Mouse (Mus musculus): ENCODE data around the gene Actr1a.

Gene Actr1a

DNA sequence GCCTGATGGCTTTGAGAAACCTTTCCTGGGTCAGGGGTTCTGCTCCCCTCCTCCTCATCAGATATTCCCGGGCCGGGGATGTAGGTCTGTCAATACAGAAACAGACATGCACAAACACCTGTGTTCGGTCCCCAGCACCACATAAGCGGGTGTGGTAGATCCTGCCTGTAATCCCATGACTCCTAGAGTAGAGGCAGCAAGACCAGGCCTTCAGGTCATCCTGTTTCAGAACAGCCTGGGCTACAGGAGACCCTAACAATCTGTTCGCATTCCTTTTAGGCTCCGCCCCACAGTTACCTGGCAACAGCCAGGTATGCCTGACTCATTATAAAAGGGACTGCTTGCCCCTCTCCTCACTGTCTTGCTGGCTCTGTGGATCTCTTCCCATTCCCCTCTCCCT, 46.0 kb downstream of the Actr1a start:
- peak in 1 of 2 experiments; percentile 37 for DNase-seq

DNA sequence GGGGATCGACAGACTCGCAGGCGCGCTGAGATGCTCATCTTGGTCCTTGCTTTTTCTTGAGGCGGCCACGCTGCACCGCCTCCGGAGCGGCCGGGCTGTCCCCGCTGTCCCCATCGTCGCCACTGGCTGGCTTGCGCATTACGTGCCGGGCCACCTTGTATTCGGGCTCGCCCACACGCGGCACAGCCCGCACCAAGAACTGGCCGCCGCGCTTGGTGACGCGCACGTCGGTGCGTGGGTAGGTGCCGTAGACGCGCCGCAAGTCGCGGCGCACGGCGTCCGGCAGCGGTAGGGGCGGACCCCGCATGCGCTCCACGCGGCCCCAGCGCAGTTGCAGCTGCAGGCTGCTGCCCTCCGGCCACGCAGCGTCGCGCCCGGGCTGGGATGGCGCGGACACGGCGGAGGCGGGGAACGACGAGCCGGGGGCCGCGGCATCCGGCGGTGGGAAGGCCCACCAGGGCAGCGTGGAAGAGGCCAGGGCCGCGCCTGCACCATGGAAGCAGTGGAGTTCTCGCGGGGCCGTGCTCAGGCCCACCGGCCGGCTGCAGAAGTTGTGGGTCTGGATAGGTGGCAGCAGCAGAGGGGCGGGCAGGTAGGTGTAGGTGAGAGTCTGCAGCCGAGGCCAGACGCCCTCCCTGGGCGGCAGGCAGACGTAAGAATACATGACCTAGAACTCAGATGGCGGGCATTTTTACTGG, 46.6 kb downstream of the Actr1a start:
- DNase-seq, result peak; percentile 66 to 74

DNA sequence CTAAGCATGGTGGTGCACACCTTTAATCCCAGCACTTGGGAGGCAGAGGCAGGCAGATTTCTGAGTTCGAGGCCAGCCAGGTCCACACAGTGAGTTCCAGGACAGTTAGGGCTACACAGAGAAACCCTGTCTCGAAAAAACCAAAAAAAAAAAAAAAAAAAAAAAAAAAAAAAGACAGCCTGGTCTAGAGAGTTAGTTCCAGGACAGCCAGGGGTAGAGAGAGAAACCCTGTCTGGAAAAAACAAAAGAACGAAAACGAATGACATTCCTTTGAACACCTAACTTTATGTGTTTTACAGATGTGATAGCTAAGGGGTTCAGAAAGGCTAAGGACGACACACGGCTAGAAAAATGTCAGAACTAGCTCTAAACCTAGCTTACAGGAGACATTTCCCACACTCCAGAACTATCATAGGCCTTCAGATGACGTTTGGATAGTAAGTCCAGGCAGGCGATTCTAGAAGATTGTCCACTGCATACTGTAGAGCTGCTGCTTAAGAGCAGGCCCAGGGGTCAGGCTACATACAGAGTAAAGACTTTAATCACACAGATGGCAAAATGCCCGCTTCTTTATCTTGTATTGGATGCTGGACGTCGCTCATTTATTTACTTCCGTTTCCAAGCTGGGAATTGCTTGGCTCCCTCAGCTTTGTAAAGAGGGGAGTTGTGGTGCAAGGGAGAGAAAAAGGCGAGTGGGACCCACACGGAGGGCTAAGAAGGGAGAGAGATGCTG, 47.4 kb downstream of the Actr1a start:
- no peak for DNase-seq

DNA sequence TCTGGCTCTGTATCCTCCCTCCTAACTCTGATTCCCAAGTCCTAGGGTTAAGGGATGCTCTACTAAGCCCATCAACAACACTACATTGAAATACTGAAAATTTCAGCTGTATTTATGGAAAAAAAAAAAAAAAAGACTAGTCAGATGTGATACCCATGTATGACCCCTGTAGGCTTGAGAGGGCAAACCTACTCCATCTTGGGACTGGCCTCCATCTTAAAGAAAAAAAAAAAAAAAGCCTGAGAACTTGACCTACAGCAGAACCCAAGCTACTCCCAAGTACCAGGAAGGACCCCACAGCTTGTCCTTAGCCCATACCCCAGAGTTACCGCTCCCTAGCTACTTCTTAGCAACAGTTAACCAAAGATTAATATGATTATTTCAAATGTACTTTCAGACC, 48.4 kb downstream of the Actr1a start:
- DNase-seq, result no peak

DNA sequence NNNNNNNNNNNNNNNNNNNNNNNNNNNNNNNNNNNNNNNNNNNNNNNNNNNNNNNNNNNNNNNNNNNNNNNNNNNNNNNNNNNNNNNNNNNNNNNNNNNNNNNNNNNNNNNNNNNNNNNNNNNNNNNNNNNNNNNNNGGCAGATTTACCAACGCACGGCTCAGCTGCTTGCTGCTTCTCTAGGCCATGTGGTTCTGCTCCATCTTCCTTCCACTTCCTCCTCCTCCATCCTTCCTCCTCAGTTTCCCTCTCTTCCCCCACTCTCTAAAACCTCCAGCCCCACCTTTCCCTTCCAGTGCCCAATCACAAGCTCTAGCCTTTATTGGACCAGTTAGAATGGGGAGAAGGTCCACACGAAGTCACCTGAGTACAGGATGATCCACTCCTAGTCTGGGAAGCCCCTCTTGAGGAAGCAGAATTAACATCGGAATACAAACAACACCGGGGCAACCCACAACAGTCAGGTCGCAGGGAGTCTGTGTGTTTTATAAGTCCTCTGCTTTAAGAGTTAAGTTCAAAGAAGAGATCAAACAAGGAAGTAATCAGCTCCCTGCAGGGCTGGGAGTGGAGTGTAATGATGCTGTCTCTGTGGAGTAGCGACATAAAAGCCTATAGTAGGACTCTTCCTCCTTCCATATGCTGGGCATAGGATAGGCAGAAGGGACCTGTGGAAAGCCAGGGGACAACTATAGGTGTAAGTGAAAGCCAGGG, 50.7 kb downstream of the Actr1a start:
- DNase-seq, result no peak

GRCm38 (mm10) chr19:46339287-46339971, 56.1 kb downstream of the Actr1a start:
- peak; percentile 81 to 83 for DNase-seq

DNA sequence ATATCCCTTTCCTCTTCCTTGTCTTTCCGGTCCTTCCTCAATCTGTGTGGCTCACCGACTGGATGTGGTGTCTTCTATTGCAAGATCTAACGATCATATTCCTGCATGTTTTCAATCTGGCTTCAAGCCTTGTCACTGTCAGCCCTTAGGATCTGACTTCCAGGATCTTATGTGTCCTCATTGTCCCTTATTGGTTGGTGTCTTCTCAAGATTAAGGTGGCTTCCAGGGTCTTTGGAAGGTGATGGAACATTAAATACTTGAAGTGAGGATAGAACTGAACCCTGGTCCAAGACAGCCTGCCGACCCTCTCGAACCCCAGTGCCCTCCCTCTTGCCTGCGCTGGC, 56.6 kb downstream of the Actr1a start:
- no peak for DNase-seq

DNA sequence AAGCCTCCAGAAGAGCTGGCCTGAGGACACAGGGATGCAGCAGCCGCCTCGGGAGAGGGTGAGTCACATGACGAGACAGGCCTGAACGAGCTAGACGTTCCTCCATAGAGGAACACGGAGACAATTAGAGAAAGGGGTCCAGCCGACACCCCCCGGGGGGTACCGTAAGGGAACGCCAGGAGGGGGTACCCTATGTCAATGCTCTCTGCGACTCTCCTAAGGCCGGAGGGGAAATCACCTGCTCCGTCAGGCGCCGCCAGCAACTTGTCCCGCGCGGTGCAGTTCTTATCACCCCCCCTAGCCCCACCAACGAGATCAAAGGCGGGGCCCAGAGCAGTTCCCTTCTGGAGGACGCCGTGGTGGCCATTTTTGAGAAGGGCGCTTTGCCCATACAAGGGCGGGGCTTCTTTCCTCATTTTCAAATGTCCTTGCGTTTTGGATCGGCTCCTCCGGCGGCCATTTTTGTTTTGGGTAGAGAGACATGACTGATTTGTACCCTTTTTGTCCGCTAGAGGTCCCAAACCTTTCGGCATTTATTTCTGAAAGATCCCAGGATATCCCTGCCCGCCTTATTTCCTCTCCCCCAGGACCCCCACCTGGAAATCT, 57.1 kb downstream of the Actr1a start, which contains the start of gene Cuedc2:
TSS of gene Cuedc2 (minus strand) at position 372 of the 606 bp plus-strand sequence.
- peak; percentile 97 for DNase-seq

DNA sequence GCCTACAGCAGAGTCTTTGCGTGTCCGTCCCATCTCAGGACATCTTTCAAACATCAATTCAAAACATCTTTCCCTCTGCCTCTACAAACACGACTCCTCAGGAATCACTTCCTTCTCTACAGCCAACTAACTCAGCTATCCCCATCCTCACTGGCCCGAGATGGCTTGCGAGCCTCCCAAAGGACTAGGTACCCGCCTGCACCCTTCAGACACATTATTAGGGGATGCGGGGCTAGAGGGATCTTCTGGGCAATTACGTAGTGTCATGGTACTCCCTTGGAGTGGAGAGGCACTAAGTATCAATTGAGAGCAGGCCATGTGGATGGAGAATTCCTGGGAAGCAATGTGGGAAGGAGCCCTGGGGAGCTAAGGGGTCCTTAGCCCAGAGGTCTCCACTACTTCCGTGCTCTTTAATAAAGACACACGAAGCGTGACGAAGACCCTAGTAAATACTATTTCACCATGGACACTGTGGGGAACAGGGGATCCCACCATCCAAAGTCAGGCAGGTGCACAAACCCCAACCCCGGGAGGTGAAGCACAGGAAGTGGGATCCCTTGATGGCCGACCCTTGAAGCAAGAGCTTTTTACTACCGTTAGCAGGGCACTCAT, 57.7 kb downstream of the Actr1a start:
- DNase-seq, result no peak

- no peak for DNase-seq
Observed at GRCm38 (mm10) chr19:46333906-46334305, 61.6 kb downstream of the Actr1a start.

GRCm38 (mm10) chr19:46332721-46333339, 62.7 kb downstream of the Actr1a start:
- no peak for DNase-seq

DNA sequence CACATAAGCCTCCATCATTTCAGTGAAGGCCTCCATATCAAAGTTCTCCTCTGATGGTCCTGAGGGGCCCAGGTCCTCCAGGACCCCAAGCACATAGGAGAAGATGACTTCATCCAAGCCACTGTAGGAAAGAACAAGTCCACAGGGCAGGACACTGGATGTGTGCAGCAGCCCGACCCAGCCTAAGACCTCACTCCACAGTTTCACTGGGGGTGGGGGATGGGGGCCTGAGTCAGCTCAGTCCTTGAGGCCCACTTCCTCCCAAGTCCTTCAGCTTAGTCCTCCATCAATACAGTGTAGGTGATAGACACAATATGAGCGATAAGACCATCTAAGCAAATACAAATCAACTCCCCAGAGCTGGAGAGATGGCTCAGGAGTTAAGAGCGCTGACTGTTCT, 63.6 kb downstream of the Actr1a start:
- no peak for DNase-seq

GRCm38 (mm10) chr19:46331326-46331725, 64.2 kb downstream of the Actr1a start:
- DNase-seq, result no peak

GRCm38 (mm10) chr19:46330696-46331095, 64.9 kb downstream of the Actr1a start:
- DNase-seq, result no peak

GRCm38 (mm10) chr19:46329951-46330350, 65.6 kb downstream of the Actr1a start:
- peak; percentile 85 to 88 for DNase-seq

DNA sequence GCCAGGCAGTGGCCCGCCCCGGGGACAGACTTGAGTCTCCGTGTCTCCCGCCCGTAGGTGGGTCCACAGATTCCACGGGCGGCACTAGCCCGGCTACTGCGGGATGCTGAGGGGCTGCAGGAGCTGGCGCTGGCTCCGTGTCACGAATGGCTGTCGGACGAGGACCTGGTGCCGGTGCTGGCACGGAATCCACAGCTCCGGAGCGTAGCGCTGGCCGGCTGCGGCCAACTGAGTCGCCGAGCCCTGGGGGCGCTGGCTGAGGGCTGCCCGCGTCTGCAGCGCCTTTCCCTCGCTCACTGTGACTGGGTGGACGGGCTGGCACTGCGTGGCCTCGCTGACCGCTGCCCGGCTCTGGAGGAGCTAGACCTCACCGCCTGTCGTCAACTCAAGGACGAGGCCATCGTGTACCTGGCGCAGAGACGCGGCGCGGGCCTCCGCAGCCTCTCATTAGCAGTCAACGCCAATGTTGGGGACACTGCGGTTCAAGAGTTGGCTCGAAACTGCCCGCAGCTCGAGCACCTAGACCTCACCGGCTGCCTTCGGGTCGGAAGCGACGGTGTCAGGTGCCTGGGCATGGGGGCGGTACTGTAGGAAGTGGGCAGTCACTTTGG, 66.4 kb downstream of the Actr1a start:
- peak in 1 of 2 experiments; percentile 18 for DNase-seq

- DNase-seq, result peak; percentile 94
Observed at GRCm38 (mm10) chr19:46328081-46329030, 67.2 kb downstream of the Actr1a start, which contains the start of gene Fbxl15. Gene Fbxl15 (plus strand): TSS chr19:46328184.

- no peak for DNase-seq
Observed at GRCm38 (mm10) chr19:46327531-46328064, 68.0 kb downstream of the Actr1a start.
